Mouse (Mus musculus) spleen, postnatal 14 days (tissue): Measurements from ENCODE around the gene Ush2a.

Experiments used
- DNase-seq, 2 experiments: peaks; one replicate each; pipeline ENCODE4 v3.0.0; 2021 to 2022; ENCODE audit warnings: low spot score in 2 of 2

Gene Ush2a

GRCm38 (mm10) chr1:188668513-188668912 is 406.7 kb downstream of the Ush2a start:
- no peak for DNase-seq

GRCm38 (mm10) chr1:188672871-188673270 is 411.0 kb downstream of the Ush2a start:
- no peak for DNase-seq

DNA sequence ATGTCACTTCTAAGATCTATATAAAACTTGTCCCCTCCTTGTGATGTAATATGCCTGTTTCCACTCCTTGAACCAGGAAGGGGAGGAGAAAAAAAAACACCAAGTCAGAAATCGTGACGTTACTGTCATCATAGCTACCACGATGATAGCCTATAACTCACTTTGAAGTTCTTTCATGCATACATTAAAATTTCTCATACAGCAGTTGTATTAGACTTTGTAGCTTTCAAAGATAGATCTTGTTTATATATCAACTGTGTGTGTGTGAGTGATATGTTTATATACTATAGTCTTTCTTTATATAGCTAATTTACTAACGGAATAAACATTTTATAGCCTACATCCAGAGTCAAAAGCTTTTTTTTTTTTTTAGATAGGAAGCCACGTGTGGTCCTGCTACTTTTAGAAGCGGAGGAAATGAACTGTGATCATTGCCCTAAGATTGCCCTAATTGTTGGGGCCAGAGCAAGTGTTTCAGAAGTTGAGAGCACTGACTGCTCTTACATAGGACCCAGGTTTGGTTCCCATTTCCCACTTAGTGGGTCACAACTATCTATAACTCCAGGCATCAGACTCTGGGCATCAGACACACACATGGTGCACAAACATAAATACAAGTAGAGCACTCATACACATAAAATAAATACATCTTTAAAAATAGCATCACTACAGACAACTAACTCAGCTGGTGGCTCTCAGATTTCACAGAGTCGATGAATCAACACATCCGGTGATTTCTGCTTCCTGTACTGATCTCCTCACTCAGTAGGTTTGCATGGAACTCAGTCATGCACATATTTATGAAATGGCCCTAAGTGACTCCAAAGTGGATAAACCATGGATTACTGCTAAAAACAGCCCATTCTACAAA is 413.1 kb downstream of the Ush2a start:
- no peak for DNase-seq

GRCm38 (mm10) chr1:188675511-188675863 is 413.7 kb downstream of the Ush2a start:
- DNase-seq: no peak

GRCm38 (mm10) chr1:188678189-188678588 is 416.4 kb downstream of the Ush2a start:
- no peak for DNase-seq

DNA sequence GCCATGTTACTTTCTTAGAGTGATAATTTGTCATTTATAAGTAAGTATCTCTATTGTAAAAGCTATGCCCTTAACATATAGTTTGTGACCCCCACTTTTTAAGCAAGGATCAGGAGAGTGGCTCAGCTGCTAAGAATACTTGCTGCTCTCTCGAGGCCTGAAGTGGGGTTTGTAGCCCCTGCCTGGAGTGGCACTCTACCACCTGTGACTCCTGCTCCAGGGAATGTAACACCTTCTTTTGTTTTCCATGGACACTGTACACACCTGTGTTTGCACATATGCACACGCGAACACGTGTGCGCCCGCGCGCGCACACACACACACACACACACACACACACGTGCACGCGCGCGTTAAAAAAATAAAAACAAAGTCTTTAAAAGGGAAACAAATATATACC is 424.5 kb downstream of the Ush2a start:
- DNase-seq: no peak

DNA sequence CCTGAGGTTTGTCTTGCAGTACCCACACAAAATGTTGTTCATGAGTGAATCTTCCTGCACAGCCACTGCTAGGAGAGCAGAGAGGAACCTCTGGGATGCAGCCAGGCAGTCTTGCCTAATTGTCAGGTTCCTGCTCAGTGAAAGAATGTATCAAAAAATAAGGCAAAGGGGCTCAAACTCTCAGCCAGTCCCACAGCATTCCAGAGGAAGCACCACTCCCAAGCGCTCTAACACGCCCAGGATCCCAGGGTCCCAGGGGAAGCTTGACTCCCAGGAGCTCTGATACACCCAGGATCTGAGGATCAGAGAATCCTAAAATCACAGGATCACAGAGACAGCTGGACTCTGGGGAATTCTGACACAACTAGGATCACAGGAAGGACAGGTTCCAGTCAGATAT is 434.5 kb downstream of the Ush2a start:
- DNase-seq: no peak

DNA sequence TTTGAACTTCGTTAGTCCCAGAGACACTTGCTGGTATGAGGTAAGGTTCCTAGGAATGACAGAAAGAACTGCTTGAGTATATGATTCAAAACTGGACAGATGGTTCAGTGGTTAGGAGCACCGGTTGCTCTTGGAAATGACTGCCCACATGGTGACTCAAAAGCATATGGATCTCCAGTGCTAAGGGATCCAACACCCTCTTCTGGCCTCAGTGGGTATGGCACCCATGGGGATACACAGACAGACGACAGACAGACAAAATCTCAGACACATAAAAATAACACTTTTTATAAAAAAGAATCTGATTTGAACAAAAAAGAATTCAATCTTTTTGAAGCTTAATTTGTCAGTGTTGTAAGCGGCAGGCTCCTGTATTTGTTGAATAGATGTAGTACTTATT is 446.4 kb downstream of the Ush2a start:
- DNase-seq: no peak

GRCm38 (mm10) chr1:188708694-188709093 is 446.9 kb downstream of the Ush2a start:
- no peak for DNase-seq

- no peak for DNase-seq
Measured at GRCm38 (mm10) chr1:188714131-188714530, 452.3 kb downstream of the Ush2a start.

DNA sequence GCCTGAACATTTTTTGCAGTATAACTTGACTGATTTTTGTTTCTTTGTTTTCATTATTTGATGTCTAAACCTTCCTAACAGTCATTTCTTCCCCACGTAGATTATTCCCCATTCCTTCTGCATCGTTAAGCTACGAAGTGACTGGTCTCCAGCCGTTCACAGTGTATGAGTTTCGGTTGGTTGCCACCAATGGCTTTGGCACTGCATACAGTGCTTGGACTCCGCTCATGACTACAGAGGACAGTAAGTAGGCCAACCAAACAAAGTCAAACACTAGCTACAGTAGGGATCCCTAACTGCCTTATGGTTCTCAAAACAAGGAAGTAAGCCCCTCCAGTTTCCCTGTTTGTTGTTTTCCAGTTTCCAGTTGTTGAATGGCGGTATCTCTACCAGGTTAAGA is 453.1 kb downstream of the Ush2a start:
- no peak for DNase-seq

DNA sequence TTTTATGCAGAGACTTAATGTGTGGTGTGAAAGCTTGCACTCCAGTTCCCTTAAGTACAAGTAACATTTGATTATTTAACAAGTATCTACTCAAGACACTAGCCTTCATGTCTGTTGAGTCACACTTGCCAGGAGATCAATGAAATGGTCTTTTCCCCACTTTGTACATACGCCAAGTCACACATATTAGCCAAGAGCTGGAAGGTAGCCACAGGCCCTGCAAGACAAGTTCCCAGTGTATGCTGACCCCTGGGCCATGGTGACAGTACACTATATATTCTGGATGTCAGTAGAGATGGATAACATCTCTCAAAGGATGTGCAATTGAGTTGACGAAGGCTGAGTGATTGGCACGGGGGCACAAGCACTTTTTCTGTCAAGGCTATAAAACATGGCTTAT is 455.1 kb downstream of the Ush2a start:
- no peak for DNase-seq

DNA sequence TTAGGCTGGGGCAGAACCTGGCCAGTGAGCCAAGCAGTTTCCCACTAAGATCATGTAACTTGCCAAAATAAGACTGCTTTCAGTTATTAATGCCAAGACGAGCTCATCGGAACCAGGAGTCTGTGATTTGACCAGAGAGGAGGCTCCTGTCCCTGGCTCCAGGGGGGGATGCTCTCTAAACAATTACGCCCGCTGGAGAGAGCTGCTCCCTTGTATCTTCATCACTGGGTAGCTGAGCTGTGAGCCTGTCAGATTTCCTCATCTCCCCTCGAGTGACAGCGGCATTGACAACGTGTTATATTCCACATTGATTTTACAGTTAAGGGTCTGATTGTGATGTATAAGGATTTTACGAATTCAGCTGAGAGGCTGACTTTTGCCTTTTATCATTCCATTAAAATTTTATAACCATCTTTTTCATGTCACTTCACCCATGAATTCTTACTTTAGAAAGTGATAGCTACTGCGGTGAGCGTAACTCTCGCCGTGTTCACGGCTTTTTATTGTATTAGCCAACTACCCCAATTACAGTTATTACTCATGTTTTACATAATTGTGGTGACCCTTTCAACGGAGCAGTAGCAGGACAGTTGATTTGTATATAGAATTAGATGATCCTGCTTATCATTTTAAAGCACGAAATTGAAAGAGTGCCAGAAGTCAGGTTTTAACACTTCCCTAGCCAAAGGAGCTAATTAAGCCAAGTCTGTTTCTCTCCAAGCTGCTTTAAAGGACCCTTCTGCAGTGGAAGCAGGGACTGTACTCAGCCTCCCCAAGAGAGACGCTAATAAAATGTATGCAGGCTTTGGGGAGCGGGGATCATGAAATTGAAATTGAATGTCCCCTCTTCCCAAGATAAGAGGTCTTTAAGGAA is 463.5 kb downstream of the Ush2a start:
- DNase-seq: no peak

- DNase-seq: no peak
Measured at GRCm38 (mm10) chr1:188726937-188727336, 465.1 kb downstream of the Ush2a start.

- no peak for DNase-seq
Measured at GRCm38 (mm10) chr1:188728625-188729024, 466.8 kb downstream of the Ush2a start.

- DNase-seq: no peak
Measured at GRCm38 (mm10) chr1:188729179-188729578, 467.4 kb downstream of the Ush2a start.

- DNase-seq: no peak
Measured at GRCm38 (mm10) chr1:188734741-188735266, 473.0 kb downstream of the Ush2a start.

GRCm38 (mm10) chr1:188742971-188743370 is 481.1 kb downstream of the Ush2a start:
- DNase-seq: no peak

DNA sequence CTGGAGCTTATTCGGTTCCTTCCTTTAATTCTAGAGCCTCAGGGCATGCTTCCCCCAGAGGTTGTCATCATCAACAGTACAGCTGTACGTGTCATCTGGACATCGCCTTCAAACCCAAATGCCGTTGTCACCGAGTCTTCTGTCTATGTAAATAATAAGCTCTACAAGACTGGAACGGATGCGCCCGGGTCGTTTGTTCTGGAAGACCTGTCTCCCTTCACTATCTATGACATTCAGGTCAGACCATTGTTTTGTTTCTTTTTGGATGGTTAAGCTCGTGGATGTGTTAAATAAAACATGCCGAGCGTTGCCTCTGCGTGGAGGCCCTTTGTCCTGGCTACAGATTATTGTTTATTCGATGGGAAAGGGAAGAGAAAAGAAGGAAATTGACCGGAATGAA is 493.2 kb downstream of the Ush2a start:
- DNase-seq: no peak

DNA sequence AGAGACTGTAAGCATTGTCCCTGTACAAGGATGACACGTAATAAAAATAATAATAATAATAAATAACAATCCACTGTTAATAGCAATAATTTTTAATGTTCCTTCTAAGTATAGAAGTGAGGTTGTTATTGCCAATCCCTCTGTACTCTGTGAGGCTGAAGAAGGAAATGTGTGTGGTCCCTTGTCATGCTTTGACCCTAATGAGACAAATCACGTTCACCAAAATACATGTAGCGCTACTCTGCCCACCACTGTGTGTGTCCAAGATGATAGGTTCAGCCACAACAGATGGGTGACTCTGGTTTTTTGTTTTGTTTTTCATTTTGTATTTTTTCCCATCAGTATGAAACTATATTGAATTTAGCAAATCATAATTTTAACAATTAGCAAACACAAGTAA is 498.7 kb downstream of the Ush2a start:
- no peak for DNase-seq

DNA sequence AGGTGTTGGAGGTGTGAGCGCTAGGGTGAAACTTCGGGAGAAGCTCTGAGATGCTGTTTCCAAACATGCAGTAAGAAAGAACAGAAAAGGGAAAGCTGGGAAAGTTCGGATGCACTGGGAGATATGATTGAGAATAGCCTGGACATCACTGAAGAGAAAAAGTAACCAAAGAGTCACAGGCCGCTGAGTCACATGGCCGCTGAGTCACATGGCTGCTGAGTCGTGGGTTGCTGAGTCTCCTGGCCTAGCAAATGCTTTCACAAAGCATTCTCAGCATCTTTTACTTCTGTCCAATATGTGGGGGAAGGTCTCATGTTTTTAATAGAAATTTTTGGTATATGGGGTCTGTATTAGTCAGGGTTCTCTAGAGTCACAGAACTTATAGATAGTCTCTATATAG is 500.6 kb downstream of the Ush2a start:
- no peak for DNase-seq

DNA sequence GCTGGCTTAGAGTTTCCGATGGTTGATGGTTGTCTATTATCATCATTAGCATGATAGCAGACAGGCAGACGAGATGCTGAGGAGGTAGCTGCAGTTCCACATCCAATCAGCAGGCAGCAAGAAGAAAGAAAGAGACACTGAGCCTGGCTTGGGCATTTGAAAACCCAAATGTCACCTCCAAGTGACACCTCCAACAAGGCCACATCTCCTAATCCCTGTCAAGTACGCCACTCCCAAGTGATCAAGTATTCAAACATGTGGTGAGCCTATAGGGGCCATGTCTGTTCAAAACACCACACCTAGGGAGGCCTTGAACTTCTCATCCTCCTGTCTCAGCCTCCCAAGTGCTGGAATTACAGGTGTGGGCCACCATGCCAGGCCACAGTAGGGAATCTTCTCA is 501.9 kb downstream of the Ush2a start:
- no peak for DNase-seq

GRCm38 (mm10) chr1:188770828-188771227 is 509.0 kb downstream of the Ush2a start:
- no peak for DNase-seq
